Mouse (Mus musculus) limb, embryonic 14.5 days (tissue): ENCODE data around the gene Agap1. TPM values are rescaled to one million over a fixed set of nuclear protein-coding genes. Genes with fewer than 3 reads are reported as not detected.

Experiments used
- ATAC-seq: fragments of 200-750 bp; cut with Nextera tagmentation; 2 replicates; pipeline ENCODE4 v1.8.0; 2017; ENCODE audit warnings: low read depth, moderate number of reproducible peaks, moderate TSS enrichment; ENCODE audit not compliant: low FRiP score
- DNase-seq: peaks from one replicate; pipeline ENCODE4 v3.0.0-alpha.2; 2015; ENCODE audit warnings: low spot score
- H3K27ac ChIP-seq: fragments of 300-500 bp; sonication (generic); replicated peaks from 2 replicates; pipeline ENCODE4 v1.5.1; 2014; ENCODE audit warnings: low read depth, mild to moderate bottlenecking, low read length, moderate library complexity, mixed read lengths
- H3K27me3 ChIP-seq: fragments of 300-500 bp; sonication (generic); 2 replicates; pipeline ENCODE4 v1.6.1; 2014; ENCODE audit warnings: low read length, mixed read lengths; ENCODE audit not compliant: control insufficient read depth, insufficient read depth
- H3K36me3 ChIP-seq: fragments of 300-500 bp; sonication (generic); 2 replicates; pipeline ENCODE4 v1.6.1; 2014; ENCODE audit warnings: mild to moderate bottlenecking, low read length, moderate library complexity, mixed read lengths; ENCODE audit not compliant: control insufficient read depth, insufficient read depth
- H3K4me1 ChIP-seq: fragments of 300-500 bp; sonication (generic); 2 replicates; pipeline ENCODE4 v1.6.1; 2014; ENCODE audit warnings: antibody characterized with exemption, low read length, mixed read lengths; ENCODE audit not compliant: control insufficient read depth, insufficient read depth
- H3K4me2 ChIP-seq: fragments of 300-500 bp; sonication (generic); replicated peaks from 2 replicates; pipeline ENCODE4 v1.6.1; 2014; ENCODE audit warnings: low read depth, mild to moderate bottlenecking, low read length, moderate library complexity; ENCODE audit not compliant: severe bottlenecking
- H3K4me3 ChIP-seq: fragments of 300-500 bp; sonication (generic); replicated peaks from 2 replicates; pipeline ENCODE4 v1.5.1; 2014; ENCODE audit warnings: low read length
- H3K9ac ChIP-seq: fragments of 300-500 bp; sonication (generic); 2 replicates; pipeline ENCODE4 v1.6.1; 2014; ENCODE audit warnings: mild to moderate bottlenecking, low read depth, low read length, moderate library complexity; ENCODE audit not compliant: severe bottlenecking
- H3K9me3 ChIP-seq: fragments of 300-500 bp; sonication (generic); 2 replicates; pipeline ENCODE4 v1.6.1; 2016; ENCODE audit warnings: low read length; ENCODE audit not compliant: control insufficient read depth
- POLR2A ChIP-seq: fragments of 200-500 bp; IDR thresholded peaks from 2 replicates; pipeline ENCODE4 v1.8.0; 2012; ENCODE audit warnings: inconsistent platforms, mild to moderate bottlenecking, moderate library complexity, borderline replicate concordance; ENCODE audit not compliant: insufficient read depth, insufficient read length; ENCODE audit errors: extremely low read depth
- WGBS: fragments of 180-500 bp; shearing (Covaris S2); extraction: QIAGEN DNeasy Blood & Tissue Kit; methylation state at CpG from one replicate; pipeline ENCODE4 v1.1.7; 2014; 5-methylcytosine and 5-hydroxymethylcytosine counted together
- polyA plus RNA-seq, 2 experiments: library from polyadenylated mRNA; depleted of rRNA in 1 of 2; stranded (reverse) in 1 of 2; unstranded in 1 of 2; fragments of >200 nt; fragmentation: Nextera tagmentation in 1 of 2; extraction: Ambion mirVana in 1 of 2; gene quantifications; 2 replicates each; pipeline versions ENCODE4 v1.2.1 to v1.2.3; 2012 to 2014

Gene Agap1
- polyA plus RNA-seq, 2 experiments, result 16.2 to 19.5 TPM

GRCm38 (mm10) chr1:89625967-89626366 lies 171.4 kb downstream of the Agap1 start:
- ATAC-seq (no peak), DNase-seq (no peak)
- Histone ChIP-seq H3K9me3 (no peaks in the 10 kb centered on the region), H3K27me3 (no peaks in the 10 kb centered on the region), H3K4me1 (peaks cover 11% of the 10 kb centered on the region), H3K27ac (no peak overlapping the region), H3K4me2 (no peak overlapping the region), H3K4me3 (no peak overlapping the region), H3K36me3 (peaks cover 13% of the 10 kb centered on the region; the same call in 1 of the 2 replicates), H3K9ac (no peak overlapping the region)
- no peak for TF ChIP-seq POLR2A
- WGBS, result 95% methylated on average over 7 of the region's 7 CpGs

- TF ChIP-seq POLR2A, result no peak
- Histone ChIP-seq H3K4me3 (no peak overlapping the region), H3K36me3 (peaks cover 13% of the 10 kb centered on the region; the same call in 1 of the 2 replicates), H3K4me2 (no peak overlapping the region), H3K27ac (0 out of 2 replicates have a peak overlapping the region, but pooled peaks have one; percentile 8), H3K9me3 (no peaks in the 10 kb centered on the region), H3K27me3 (no peaks in the 10 kb centered on the region), H3K9ac (no peak overlapping the region), H3K4me1 (peaks cover 7% of the 10 kb centered on the region; the same call in 1 of the 2 replicates)
- ATAC-seq (no peak), DNase-seq (no peak)
- 76% methylated on average over 10 of the region's 10 CpGs for WGBS
These were observed 172.3 kb downstream of the Agap1 start for GRCm38 (mm10) chr1:89626940-89627339.

- no peak for DNase-seq
These were observed 173.0 kb downstream of the Agap1 start for GRCm38 (mm10) chr1:89627650-89628049.

GRCm38 (mm10) chr1:89630836-89631235 lies 176.2 kb downstream of the Agap1 start:
- Histone ChIP-seq H3K4me2 (no peak overlapping the region), H3K9me3 (no peaks in the 10 kb centered on the region), H3K36me3 (peaks cover 8% of the 10 kb centered on the region; the same call in 1 of the 2 replicates), H3K4me1 (no peaks in the 10 kb centered on the region), H3K9ac (no peak overlapping the region), H3K27ac (no peak overlapping the region), H3K4me3 (no peak overlapping the region), H3K27me3 (no peaks in the 10 kb centered on the region)
- no peak for TF ChIP-seq POLR2A
- 81% methylated on average over 4 of the region's 4 CpGs for WGBS
- no peak for DNase-seq
- ATAC-seq, result no peak

More at GRCm38 (mm10) chr1:89627650-89628049, 173.0 kb downstream of the Agap1 start:
- WGBS, result 58% methylated on average over 3 of the region's 3 CpGs
- peaks cover 4% of the 10 kb centered on the region; the same call in 1 of the 2 replicates for H3K4me1 ChIP-seq
- H3K27me3 ChIP-seq, result no peaks in the 10 kb centered on the region
- no peak for ATAC-seq
- TF ChIP-seq POLR2A, result no peak
- no peaks in the 10 kb centered on the region for H3K9me3 ChIP-seq
- no peak overlapping the region for H3K4me3 ChIP-seq
- H3K27ac ChIP-seq, result no peak overlapping the region
- H3K9ac ChIP-seq, result no peak overlapping the region
- H3K4me2 ChIP-seq, result no peak overlapping the region
- H3K36me3 ChIP-seq, result peaks cover 13% of the 10 kb centered on the region; the same call in 1 of the 2 replicates

GRCm38 (mm10) chr1:89631747-89632146 lies 177.1 kb downstream of the Agap1 start:
- Histone ChIP-seq H3K4me3 (no peak overlapping the region), H3K9me3 (no peaks in the 10 kb centered on the region), H3K9ac (no peak overlapping the region), H3K4me1 (no peaks in the 10 kb centered on the region), H3K36me3 (peaks cover 13% of the 10 kb centered on the region), H3K4me2 (no peak overlapping the region), H3K27me3 (no peaks in the 10 kb centered on the region), H3K27ac (no peak overlapping the region)
- DNase-seq, result peak; percentile 83
- TF ChIP-seq POLR2A, result no peak
- no peak for ATAC-seq
- WGBS, result 30% methylated on average over 1 of the region's 1 CpGs
